Mouse (Mus musculus) embryonic facial prominence, embryonic 13.5 days (tissue): Measurements from ENCODE around the gene Map1lc3b. TPM values are rescaled to one million over a fixed set of nuclear protein-coding genes. Genes with fewer than 3 reads are reported as not detected.

Experiments
- ATAC-seq: fragments of 200-750 bp; cut with Nextera tagmentation; 2 replicates; pipeline ENCODE4 v1.8.0; 2017; ENCODE audit warnings: low read depth; ENCODE audit not compliant: insufficient number of reproducible peaks, insufficient read depth, low FRiP score, low TSS enrichment
- H3K27ac ChIP-seq: fragments of 300-500 bp; sonication (generic); 2 replicates; pipeline ENCODE4 v1.5.1; 2015; ENCODE audit warnings: moderate library complexity, mild to moderate bottlenecking, inconsistent platforms
- H3K27me3 ChIP-seq: fragments of 300-500 bp; sonication (generic); 2 replicates; pipeline ENCODE4 v1.6.1; 2015; ENCODE audit warnings: mild to moderate bottlenecking, inconsistent platforms
- H3K36me3 ChIP-seq: fragments of 300-500 bp; sonication (generic); 2 replicates; pipeline ENCODE4 v1.6.1; 2015; ENCODE audit warnings: mild to moderate bottlenecking, inconsistent platforms
- H3K4me1 ChIP-seq: fragments of 300-500 bp; sonication (generic); 2 replicates; pipeline ENCODE4 v1.6.1; 2015; ENCODE audit warnings: inconsistent platforms
- H3K4me2 ChIP-seq: fragments of 300-500 bp; sonication (generic); 2 replicates; pipeline ENCODE4 v1.6.1; 2015; ENCODE audit warnings: moderate library complexity, mild to moderate bottlenecking, inconsistent platforms
- H3K4me3 ChIP-seq: fragments of 300-500 bp; sonication (generic); 2 replicates; pipeline ENCODE4 v1.5.1; 2015; ENCODE audit warnings: mild to moderate bottlenecking, inconsistent platforms
- H3K9ac ChIP-seq: fragments of 300-500 bp; sonication (generic); 2 replicates; pipeline ENCODE4 v1.6.1; 2015; ENCODE audit warnings: mild to moderate bottlenecking, inconsistent platforms
- H3K9me3 ChIP-seq: fragments of 300-500 bp; sonication (generic); 2 replicates; pipeline ENCODE4 v1.6.1; 2016; ENCODE audit warnings: inconsistent platforms
- WGBS: fragments of 180-500 bp; shearing (Covaris S2); methylation state at CpG from one replicate; pipeline ENCODE4 v1.1.7; 2015; ENCODE audit warnings: mixed read lengths; 5-methylcytosine and 5-hydroxymethylcytosine counted together
- polyA plus RNA-seq: library from polyadenylated mRNA; unstranded; fragments of >200 nt; fragmentation: Nextera tagmentation; extraction: Ambion mirVana; gene quantifications from 2 replicates; pipeline ENCODE4 v1.2.1, GENCODE M21; 2015

The Map1lc3b gene
- 206 and 242 TPM in 2 replicates for polyA plus RNA-seq

DNA sequence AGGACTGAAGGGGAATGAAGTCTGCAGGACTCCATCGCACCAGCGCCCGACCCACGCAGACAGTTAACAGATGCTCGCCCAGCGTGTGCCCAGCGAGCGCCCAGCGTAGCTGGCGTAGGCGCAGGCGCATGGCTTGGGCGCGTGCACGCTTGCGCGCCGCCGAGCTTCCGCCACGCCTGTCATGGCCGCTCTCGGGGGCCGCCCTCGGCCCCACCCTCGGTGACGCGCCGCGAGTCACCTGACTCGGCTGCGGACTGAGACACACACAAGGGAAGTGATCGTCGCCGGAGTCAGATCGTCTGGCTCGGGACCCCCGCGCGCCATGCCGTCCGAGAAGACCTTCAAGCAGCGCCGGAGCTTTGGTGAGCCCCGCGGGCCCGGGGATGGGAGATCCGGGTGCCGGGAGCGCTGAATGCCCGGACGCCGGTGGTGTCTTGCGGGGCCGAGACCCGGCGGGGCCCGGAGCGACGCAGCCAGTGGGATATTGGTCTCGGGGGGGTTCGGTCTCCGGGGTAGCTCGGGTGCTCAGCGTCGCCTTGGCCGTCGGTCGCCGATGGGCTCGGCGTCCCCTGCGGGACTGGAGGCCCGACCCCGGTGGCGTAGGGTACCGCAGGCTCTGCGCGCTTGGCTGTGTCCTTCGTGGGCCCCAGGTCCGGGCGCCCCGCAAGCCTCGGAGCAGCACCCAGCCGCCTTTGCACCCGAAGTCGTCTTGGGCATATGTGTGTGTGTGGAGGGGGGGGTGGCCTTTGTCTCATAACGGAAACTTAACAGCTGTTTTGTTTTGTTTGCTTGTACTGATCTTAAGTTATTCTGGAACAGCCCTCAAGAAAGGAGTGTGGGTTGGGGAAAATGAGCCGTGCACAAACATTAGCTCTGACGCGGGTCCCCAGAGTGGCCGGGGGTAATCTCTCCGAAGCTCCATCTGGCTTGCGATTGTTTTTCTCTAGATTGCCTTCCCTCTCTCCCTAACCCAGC lies at the start of gene Map1lc3b:
Map1lc3b (plus strand) TSS at position 159 of the 975 bp plus-strand sequence.
- H3K9me3 ChIP-seq, result no peaks in the 10 kb centered on the region
- peak within 1 kb of the TSS; percentile 84 for H3K4me3 ChIP-seq
- H3K9ac ChIP-seq, result peak within 1 kb of the TSS; percentile 93
- peaks cover 26% of the 10 kb centered on the region for H3K4me1 ChIP-seq
- peak within 1 kb of the TSS; percentile 66 for H3K27ac ChIP-seq
- H3K36me3 ChIP-seq, result peaks cover 22% of the 10 kb centered on the region
- peak; percentile 68 for ATAC-seq
- under 1% methylated on average over 94 of the region's 94 CpGs for WGBS
- H3K4me2 ChIP-seq, result peak within 1 kb of the TSS; percentile 90
- no peaks in the 10 kb centered on the region for H3K27me3 ChIP-seq

DNA sequence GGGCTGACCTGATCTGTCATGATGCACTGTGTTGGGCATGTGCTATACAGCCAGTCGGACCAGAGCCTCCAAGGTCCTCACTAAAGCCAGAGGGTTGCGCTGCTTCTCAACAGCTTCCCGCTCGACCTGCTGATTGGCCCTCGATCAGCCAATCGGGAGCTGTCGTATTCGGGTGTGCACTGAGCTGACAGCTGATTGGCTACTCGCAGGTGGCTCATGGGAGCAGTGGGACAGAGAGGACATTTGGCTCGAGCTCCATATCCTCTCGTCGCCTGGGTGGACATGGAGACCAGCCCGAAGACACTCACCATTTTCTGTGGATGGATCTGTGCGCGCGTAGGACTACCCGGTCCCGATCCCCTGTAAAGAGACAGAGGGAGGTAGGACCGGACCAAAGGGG lies 48.3 kb upstream of the Map1lc3b start:
- H3K4me1 ChIP-seq, result no peaks in the 10 kb centered on the region
- H3K9me3 ChIP-seq, result 0 out of 2 replicates have a peak, but pooled peaks cover 3% of the 10 kb centered on the region
- H3K27me3 ChIP-seq, result peaks cover 12% of the 10 kb centered on the region; the same call in 1 of the 2 replicates
- no peak overlapping the region for H3K4me3 ChIP-seq
- H3K27ac ChIP-seq, result no peak overlapping the region
- no peak for ATAC-seq
- no peak overlapping the region for H3K4me2 ChIP-seq
- no peak overlapping the region for H3K9ac ChIP-seq
- H3K36me3 ChIP-seq, result no peaks in the 10 kb centered on the region
- 83% methylated on average over 19 of the region's 19 CpGs for WGBS

DNA sequence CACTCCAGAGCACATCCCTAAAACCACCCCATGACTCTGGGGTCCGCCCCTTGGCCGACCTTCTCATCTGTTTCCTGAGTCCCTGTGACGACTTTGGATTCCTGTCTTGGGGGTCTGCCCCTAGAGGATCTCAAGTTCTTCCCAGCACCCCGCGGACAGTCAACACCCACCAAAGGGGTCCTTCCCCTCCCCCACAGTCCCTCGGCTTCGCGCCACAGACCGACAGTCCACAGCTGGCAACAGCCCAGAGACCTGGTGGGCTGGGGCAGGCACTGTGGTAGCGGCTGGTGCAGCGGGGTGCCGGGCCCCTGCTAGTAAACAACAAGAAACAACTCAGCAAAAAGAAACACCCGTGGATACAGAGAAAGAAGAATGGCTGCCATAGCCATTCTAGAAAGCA lies 47.3 kb upstream of the Map1lc3b start:
- Histone ChIP-seq H3K36me3 (no peaks in the 10 kb centered on the region), H3K27me3 (peaks cover 12% of the 10 kb centered on the region; the same call in 1 of the 2 replicates), H3K9ac (no peak overlapping the region), H3K4me3 (no peak overlapping the region), H3K27ac (no peak overlapping the region), H3K9me3 (0 out of 2 replicates have a peak, but pooled peaks cover 3% of the 10 kb centered on the region), H3K4me1 (no peaks in the 10 kb centered on the region), H3K4me2 (no peak overlapping the region)
- 72% methylated on average over 13 of the region's 13 CpGs for WGBS
- ATAC-seq, result no peak

DNA sequence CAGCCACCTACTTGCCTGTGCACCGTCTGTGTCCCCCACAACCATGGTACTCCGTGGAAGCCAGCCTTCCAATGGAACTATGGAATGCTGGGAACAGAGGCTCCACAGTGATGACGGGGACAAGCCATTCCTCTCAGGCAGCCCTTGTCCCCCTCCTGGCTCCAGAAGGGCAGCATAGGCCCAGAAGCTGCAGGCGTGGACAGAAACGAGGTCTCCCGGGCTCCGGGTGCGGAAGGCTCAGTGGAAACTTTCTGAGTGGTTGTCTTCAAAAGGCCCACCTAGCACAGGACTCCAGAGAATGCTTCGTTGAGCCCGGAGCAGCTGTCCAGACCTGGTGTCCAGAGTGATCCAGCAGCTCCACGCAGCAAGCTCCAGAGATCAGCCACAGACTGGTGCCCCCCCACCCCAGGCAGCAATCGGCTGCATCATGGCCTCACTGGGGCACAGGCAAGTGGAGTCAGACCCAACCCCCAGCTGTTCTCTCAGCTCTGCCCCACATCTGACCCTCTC lies 45.8 kb upstream of the Map1lc3b start, which contains the start of gene 1700018B08Rik:
1700018B08Rik (minus strand) TSS at position 45 of the 510 bp plus-strand sequence.
- Histone ChIP-seq H3K4me2 (no peak within 1 kb of the TSS), H3K4me3 (no peak within 1 kb of the TSS), H3K36me3 (peaks cover under 1% of the 10 kb centered on the region), H3K9ac (peak within 1 kb of the TSS; percentile 37; the same call in 1 of the 2 replicates), H3K4me1 (no peaks in the 10 kb centered on the region), H3K9me3 (0 out of 2 replicates have a peak, but pooled peaks cover 3% of the 10 kb centered on the region), H3K27ac (no peak within 1 kb of the TSS), H3K27me3 (peaks cover 12% of the 10 kb centered on the region; the same call in 1 of the 2 replicates)
- no peak for ATAC-seq
- whole genome bisulfite sequencing, result 82% methylated on average over 12 of the region's 12 CpGs

DNA sequence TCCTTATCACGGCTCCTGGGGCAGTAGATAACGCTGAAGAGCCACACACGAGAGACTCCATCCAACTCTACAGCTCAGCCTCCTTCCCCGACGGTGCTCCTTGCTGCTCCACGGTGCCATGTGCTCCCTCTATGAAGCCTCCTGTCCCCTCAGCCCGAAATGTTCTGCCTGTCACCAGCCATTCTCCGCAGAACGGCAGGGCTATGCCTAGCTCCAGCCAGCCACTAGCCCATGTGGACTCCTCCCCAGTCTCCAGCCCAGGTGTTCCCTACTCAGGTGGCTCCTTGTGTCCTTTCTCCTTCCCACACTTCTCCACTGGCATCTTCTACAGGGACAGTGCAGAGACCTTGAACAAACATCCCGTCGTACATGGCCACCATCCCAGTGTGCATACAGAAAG lies 45.2 kb upstream of the Map1lc3b start:
- Histone ChIP-seq H3K9me3 (0 out of 2 replicates have a peak, but pooled peaks cover 3% of the 10 kb centered on the region), H3K9ac (peak overlapping the region; percentile 37; the same call in 1 of the 2 replicates), H3K27ac (no peak overlapping the region), H3K4me2 (no peak overlapping the region), H3K27me3 (peaks cover 12% of the 10 kb centered on the region; the same call in 1 of the 2 replicates), H3K36me3 (peaks cover 7% of the 10 kb centered on the region), H3K4me3 (no peak overlapping the region), H3K4me1 (no peaks in the 10 kb centered on the region)
- 78% methylated on average over 11 of the region's 11 CpGs for WGBS
- no peak for ATAC-seq

GRCm38 (mm10) chr8:121547132-121547531 lies 43.0 kb upstream of the Map1lc3b start:
- no peak overlapping the region for H3K4me3 ChIP-seq
- H3K27ac ChIP-seq, result no peak overlapping the region
- peaks cover 9% of the 10 kb centered on the region; the same call in 1 of the 2 replicates for H3K27me3 ChIP-seq
- peaks cover 29% of the 10 kb centered on the region for H3K36me3 ChIP-seq
- 0 out of 2 replicates have a peak, but pooled peaks cover 3% of the 10 kb centered on the region for H3K9me3 ChIP-seq
- H3K4me2 ChIP-seq, result no peak overlapping the region
- H3K4me1 ChIP-seq, result no peaks in the 10 kb centered on the region
- H3K9ac ChIP-seq, result no peak overlapping the region
- 9% methylated on average over 7 of the region's 7 CpGs for WGBS
- no peak for ATAC-seq

DNA sequence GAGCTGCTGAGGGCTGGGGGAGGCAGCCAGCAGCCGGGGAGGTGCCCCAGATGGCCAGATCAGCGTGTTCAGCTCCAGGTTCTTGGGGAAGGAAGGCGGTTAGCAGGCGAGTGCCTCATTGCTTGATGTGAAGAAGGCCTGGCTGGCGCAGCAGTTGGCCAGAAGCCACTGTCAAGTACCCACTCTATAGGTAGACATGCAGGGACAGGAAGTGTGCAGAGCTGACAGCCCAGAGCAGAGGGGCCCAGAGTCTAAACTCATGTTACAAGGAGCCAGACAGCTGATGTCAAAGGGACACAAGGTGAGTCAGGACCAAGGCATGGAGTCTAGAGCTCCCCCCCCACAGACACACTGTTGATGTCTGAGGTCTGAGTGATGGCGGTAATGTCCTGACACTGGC lies 40.1 kb upstream of the Map1lc3b start:
- 91% methylated on average over 6 of the region's 6 CpGs for WGBS
- Histone ChIP-seq H3K9ac (no peak overlapping the region), H3K27me3 (no peaks in the 10 kb centered on the region), H3K4me1 (no peaks in the 10 kb centered on the region), H3K4me3 (no peak overlapping the region), H3K27ac (no peak overlapping the region), H3K9me3 (no peaks in the 10 kb centered on the region), H3K4me2 (no peak overlapping the region), H3K36me3 (peaks cover 58% of the 10 kb centered on the region)
- no peak for ATAC-seq

DNA sequence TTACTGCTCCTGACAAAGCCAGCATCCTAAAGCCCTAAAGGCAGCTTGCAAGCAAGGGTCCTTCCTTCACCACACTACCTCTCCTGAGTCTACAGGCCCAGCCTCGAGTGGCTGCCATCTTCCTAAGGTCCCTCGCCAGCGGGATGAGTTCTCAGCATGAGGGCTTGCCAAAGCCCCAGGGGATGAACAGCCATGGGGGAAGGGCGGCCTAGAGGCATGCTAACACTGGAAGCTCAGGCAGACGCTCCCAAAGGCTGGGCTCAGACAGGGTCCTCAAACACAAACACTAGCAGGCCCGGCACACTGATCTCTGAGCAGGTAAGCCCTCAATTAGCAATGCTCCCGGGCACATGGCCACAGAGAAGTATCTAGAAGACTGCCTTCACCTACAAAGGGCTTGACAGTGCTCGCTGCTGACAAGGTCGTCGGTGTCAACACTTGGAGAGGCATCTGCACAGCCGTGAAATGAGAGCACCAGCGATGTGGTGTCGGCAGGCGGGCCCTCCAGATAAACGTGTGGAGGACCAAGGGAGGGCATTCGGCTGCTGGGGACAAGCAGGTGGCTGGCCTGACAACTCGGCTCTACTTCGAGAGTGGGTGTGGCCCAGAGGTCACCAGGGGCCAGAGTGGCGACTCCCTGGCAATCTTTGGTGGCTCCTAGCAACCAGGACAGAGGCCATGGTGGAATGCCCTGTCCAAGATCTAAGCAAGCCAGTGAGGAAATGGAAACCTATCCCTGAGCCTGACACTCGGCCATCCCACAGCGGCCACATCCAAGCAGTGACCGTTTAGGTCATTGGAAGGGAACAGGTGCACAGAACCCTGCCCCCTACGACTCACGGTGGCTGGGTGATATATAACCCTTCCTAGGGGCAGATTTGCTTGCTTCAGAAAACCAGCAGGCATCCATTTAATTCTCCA lies 38.8 kb upstream of the Map1lc3b start:
- WGBS, result 74% methylated on average over 24 of the region's 24 CpGs
- no peak for ATAC-seq
- H3K9ac ChIP-seq, result no peak overlapping the region
- H3K36me3 ChIP-seq, result peaks cover 68% of the 10 kb centered on the region
- H3K4me2 ChIP-seq, result no peak overlapping the region
- H3K4me1 ChIP-seq, result no peaks in the 10 kb centered on the region
- no peak overlapping the region for H3K4me3 ChIP-seq
- no peaks in the 10 kb centered on the region for H3K27me3 ChIP-seq
- H3K27ac ChIP-seq, result no peak overlapping the region
- no peaks in the 10 kb centered on the region for H3K9me3 ChIP-seq

- H3K27me3 ChIP-seq, result no peaks in the 10 kb centered on the region
- H3K27ac ChIP-seq, result no peak overlapping the region
- H3K9ac ChIP-seq, result no peak overlapping the region
- WGBS, result 91% methylated on average over 9 of the region's 9 CpGs
- H3K4me3 ChIP-seq, result no peak overlapping the region
- H3K4me2 ChIP-seq, result no peak overlapping the region
- H3K4me1 ChIP-seq, result no peaks in the 10 kb centered on the region
- no peak for ATAC-seq
- H3K36me3 ChIP-seq, result peaks cover 68% of the 10 kb centered on the region
- H3K9me3 ChIP-seq, result no peaks in the 10 kb centered on the region
These were observed 37.7 kb upstream of the Map1lc3b start for GRCm38 (mm10) chr8:121552506-121552905.

DNA sequence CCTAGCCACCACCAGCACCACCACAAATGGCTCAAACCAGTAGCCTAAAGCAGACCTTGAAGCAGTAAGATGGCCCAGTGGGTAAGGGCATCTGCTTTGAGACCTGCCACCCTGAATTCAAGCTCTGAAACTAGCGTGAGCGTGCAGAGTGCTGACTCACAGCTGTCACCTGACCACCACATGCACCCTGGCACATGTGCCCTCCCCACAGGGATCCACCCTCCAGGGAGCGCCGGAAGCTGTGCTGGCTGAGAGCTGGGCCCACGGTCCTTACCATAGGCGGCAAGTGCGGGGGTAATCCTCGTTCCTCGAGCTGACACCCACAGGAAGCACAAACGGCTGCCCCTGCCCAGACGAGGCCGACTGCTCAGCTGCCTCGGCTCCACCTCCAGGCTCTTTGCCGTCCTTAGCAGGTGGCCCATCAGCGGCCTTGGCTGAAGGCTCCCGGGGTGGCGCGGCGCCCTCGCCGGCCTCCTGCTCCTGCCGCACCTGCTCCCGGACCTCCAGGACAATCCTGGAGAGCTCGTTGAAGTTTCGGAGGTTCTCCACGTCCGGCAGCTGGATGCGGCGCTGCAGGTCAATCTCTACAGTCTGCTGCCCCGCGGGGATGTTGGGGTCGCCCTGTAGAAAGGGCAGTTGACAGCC lies 36.2 kb upstream of the Map1lc3b start:
- no peaks in the 10 kb centered on the region for H3K27me3 ChIP-seq
- WGBS, result 95% methylated on average over 32 of the region's 32 CpGs
- no peak for ATAC-seq
- no peaks in the 10 kb centered on the region for H3K9me3 ChIP-seq
- no peaks in the 10 kb centered on the region for H3K4me1 ChIP-seq
- H3K4me3 ChIP-seq, result no peak overlapping the region
- H3K27ac ChIP-seq, result no peak overlapping the region
- no peak overlapping the region for H3K9ac ChIP-seq
- no peak overlapping the region for H3K4me2 ChIP-seq
- H3K36me3 ChIP-seq, result peaks cover 82% of the 10 kb centered on the region
